Mouse (Mus musculus): Measurements from ENCODE around the gene Sema5b.

- TF ChIP-seq CTCF (IDR thresholded peaks at IDR 0.05; ENCODE audit: control insufficient read depth, insufficient read depth, insufficient replicate concordance, low read depth, low read length) (no peak), POLR2A (IDR thresholded peaks at IDR 0.05; ENCODE audit: control insufficient read depth, low read depth, low read length) (no peak)
Observed at GRCm38 (mm10) chr16:35617732-35618131, 76.8 kb downstream of the Sema5b start.

Measured in testis, adult 2 months (tissue).